Mouse (Mus musculus) lung, embryonic 15.5 days (tissue): ENCODE results near the gene Lhfpl2. TPM values are rescaled to one million over a fixed set of nuclear protein-coding genes. Genes with fewer than 3 reads are reported as not detected.

Experiments
- ATAC-seq: fragments of 200-750 bp; cut with Nextera tagmentation; 2 replicates; pipeline ENCODE4 v1.8.0; 2017; ENCODE audit warnings: moderate number of reproducible peaks, borderline replicate concordance; ENCODE audit not compliant: low FRiP score, low TSS enrichment; ENCODE audit errors: extremely low read depth
- H3K27ac ChIP-seq: fragments of 300-500 bp; sonication (generic); 2 replicates; pipeline ENCODE4 v1.5.1; 2015; ENCODE audit warnings: moderate library complexity, mild to moderate bottlenecking, inconsistent platforms
- H3K27me3 ChIP-seq: fragments of 300-500 bp; sonication (generic); 2 replicates; pipeline ENCODE4 v1.6.1; 2015; ENCODE audit warnings: inconsistent platforms
- H3K36me3 ChIP-seq: fragments of 300-500 bp; sonication (generic); 2 replicates; pipeline ENCODE4 v1.6.1; 2015; ENCODE audit warnings: inconsistent platforms
- H3K4me1 ChIP-seq: fragments of 300-500 bp; sonication (generic); 2 replicates; pipeline ENCODE4 v1.6.1; 2015; ENCODE audit warnings: inconsistent platforms
- H3K4me2 ChIP-seq: fragments of 300-500 bp; sonication (generic); 2 replicates; pipeline ENCODE4 v1.6.1; 2015; ENCODE audit warnings: inconsistent platforms, mild to moderate bottlenecking, moderate library complexity
- H3K4me3 ChIP-seq: fragments of 300-500 bp; sonication (generic); 2 replicates; pipeline ENCODE4 v1.5.1; 2015; ENCODE audit warnings: mild to moderate bottlenecking, inconsistent platforms
- H3K9ac ChIP-seq: fragments of 300-500 bp; sonication (generic); 2 replicates; pipeline ENCODE4 v1.6.1; 2015; ENCODE audit warnings: inconsistent platforms
- H3K9me3 ChIP-seq: fragments of 300-500 bp; sonication (generic); 2 replicates; pipeline ENCODE4 v1.6.1; 2016; ENCODE audit warnings: inconsistent platforms
- WGBS: fragments of 180-500 bp; shearing (Covaris S2); methylation state at CpG from one replicate; pipeline ENCODE4 v1.1.7; 2015; 5-methylcytosine and 5-hydroxymethylcytosine counted together
- polyA plus RNA-seq: library from polyadenylated mRNA; unstranded; fragments of >200 nt; fragmentation: Nextera tagmentation; extraction: Ambion mirVana; gene quantifications from 2 replicates; pipeline ENCODE4 v1.2.1, GENCODE M21; 2015

The Lhfpl2 gene
- polyA plus RNA-seq, 1 experiment from 2014 or later = 56.7 TPM

DNA sequence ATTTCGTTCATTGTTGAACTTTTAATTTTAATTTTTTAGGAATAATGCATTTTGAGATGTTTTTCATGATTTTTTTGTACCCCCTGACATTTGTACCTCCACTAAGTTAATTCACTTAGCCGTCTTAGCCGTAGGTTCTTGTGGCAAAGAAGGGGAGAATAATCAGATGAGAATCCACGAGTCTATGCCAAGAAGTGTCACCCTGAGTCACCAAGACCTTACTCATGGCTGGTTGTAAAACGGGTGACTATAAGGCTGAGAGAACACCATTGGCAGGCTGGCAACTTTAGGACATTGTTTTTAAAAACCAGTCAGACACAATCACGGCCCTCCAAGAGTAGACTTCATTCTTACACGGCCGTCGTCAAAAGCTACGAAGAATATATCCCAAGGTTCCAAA is 95.2 kb downstream of the Lhfpl2 start:
- no peak for ATAC-seq
- peaks cover 8% of the 10 kb centered on the region for H3K4me1 ChIP-seq
- no peak overlapping the region for H3K4me3 ChIP-seq
- H3K27me3 ChIP-seq = no peaks in the 10 kb centered on the region
- no peaks in the 10 kb centered on the region for H3K36me3 ChIP-seq
- WGBS = 89% methylated on average over 10 of the region's 10 CpGs
- H3K27ac ChIP-seq = no peak overlapping the region
- no peaks in the 10 kb centered on the region for H3K9me3 ChIP-seq
- H3K9ac ChIP-seq = no peak overlapping the region
- H3K4me2 ChIP-seq = no peak overlapping the region

GRCm38 (mm10) chr13:94153658-94154057 is 96.1 kb downstream of the Lhfpl2 start:
- 75% methylated on average over 6 of the region's 6 CpGs for WGBS
- no peak overlapping the region for H3K9ac ChIP-seq
- ATAC-seq = no peak
- no peak overlapping the region for H3K27ac ChIP-seq
- H3K9me3 ChIP-seq = no peaks in the 10 kb centered on the region
- no peaks in the 10 kb centered on the region for H3K27me3 ChIP-seq
- no peak overlapping the region for H3K4me2 ChIP-seq
- H3K4me1 ChIP-seq = peaks cover 3% of the 10 kb centered on the region
- H3K36me3 ChIP-seq = no peaks in the 10 kb centered on the region
- no peak overlapping the region for H3K4me3 ChIP-seq

- Histone ChIP-seq H3K9me3 (no peaks in the 10 kb centered on the region), H3K27ac (no peak overlapping the region), H3K9ac (no peak overlapping the region), H3K4me2 (no peak overlapping the region), H3K4me3 (no peak overlapping the region), H3K4me1 (peaks cover 6% of the 10 kb centered on the region), H3K36me3 (no peaks in the 10 kb centered on the region), H3K27me3 (no peaks in the 10 kb centered on the region)
- no peak for ATAC-seq
- 71% methylated on average over 15 of the region's 15 CpGs for WGBS
Measured at GRCm38 (mm10) chr13:94154512-94155296, 97.1 kb downstream of the Lhfpl2 start.

GRCm38 (mm10) chr13:94155657-94156429 is 98.2 kb downstream of the Lhfpl2 start:
- H3K36me3 ChIP-seq = no peaks in the 10 kb centered on the region
- H3K9ac ChIP-seq = no peak overlapping the region
- WGBS = 53% methylated on average over 9 of the region's 9 CpGs
- H3K27ac ChIP-seq = no peak overlapping the region
- no peak overlapping the region for H3K4me3 ChIP-seq
- no peaks in the 10 kb centered on the region for H3K9me3 ChIP-seq
- peaks cover 7% of the 10 kb centered on the region for H3K4me1 ChIP-seq
- no peak for ATAC-seq
- H3K4me2 ChIP-seq = no peak overlapping the region
- H3K27me3 ChIP-seq = no peaks in the 10 kb centered on the region

- H3K9me3 ChIP-seq = no peaks in the 10 kb centered on the region
- ATAC-seq = no peak
- 47% methylated on average over 6 of the region's 6 CpGs for WGBS
- no peak overlapping the region for H3K9ac ChIP-seq
- peak overlapping the region; percentile 74 for H3K27ac ChIP-seq
- H3K36me3 ChIP-seq = no peaks in the 10 kb centered on the region
- no peak overlapping the region for H3K4me3 ChIP-seq
- no peaks in the 10 kb centered on the region for H3K27me3 ChIP-seq
- no peak overlapping the region for H3K4me2 ChIP-seq
- peaks cover 7% of the 10 kb centered on the region for H3K4me1 ChIP-seq
Measured at GRCm38 (mm10) chr13:94158864-94159477, 101.4 kb downstream of the Lhfpl2 start.

DNA sequence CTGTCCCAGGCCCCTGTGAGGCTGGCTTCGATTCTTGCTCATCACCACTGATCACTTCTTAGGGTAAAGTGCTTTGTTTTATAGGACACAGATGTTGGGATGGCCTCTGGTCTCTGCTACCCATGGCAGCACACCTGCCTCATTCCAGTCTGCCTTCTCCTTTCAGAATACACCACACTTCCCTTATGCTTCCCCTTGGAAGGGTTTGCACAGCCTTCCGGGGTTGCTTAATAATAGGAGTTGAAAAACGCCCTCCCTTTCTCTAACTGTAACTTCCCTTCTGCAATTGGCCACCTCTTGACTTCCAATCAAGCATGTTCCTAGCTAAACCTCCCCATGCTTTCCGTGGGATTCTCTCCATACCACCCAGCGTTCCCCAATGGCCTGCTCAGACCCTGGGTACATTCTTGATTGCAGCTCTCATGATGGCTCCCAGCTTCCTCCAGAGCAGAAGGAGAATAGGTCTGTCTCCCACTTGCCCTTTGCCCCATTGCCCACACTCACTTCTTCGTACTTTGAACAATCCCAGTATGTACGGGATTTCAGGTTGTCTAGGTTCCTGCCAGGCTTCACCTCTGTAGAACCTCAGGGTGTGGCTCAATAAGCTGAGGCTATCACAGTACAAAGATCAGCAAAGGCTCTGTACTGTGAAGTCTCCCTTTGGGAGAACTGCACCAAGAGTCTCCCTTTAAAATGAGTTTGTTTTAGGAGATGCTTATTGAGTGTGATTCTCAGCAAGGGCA is 102.1 kb downstream of the Lhfpl2 start:
- WGBS = 79% methylated on average over 7 of the region's 7 CpGs
- Histone ChIP-seq H3K27ac (peak overlapping the region; percentile 62), H3K27me3 (no peaks in the 10 kb centered on the region), H3K4me1 (peaks cover 7% of the 10 kb centered on the region), H3K4me3 (no peak overlapping the region), H3K4me2 (no peak overlapping the region), H3K9me3 (no peaks in the 10 kb centered on the region), H3K36me3 (no peaks in the 10 kb centered on the region), H3K9ac (no peak overlapping the region)
- ATAC-seq = no peak

DNA sequence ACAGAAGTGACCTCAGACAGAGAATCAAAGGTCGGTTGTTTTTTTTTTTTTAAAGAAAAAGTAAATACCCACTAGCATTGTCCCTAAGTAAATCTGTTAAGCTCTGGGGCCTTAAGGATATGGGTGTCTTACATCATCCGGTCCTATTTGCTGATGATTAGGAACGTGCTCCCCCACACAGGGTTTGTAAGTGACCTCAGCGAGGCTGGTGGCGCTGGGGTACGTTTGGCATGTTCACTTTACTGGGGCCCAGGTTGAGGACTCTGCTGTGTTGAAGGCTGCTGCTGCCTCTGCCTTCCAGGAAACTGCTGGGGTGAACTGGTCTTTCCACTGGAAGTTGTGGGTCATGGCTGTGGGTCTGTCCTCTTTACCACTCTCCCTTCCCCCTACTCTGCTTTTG is 106.9 kb downstream of the Lhfpl2 start:
- no peak overlapping the region for H3K9ac ChIP-seq
- H3K27ac ChIP-seq = no peak overlapping the region
- H3K4me3 ChIP-seq = no peak overlapping the region
- no peak for ATAC-seq
- 59% methylated on average over 6 of the region's 6 CpGs for WGBS
- H3K36me3 ChIP-seq = no peaks in the 10 kb centered on the region
- H3K9me3 ChIP-seq = no peaks in the 10 kb centered on the region
- 0 out of 2 replicates have a peak, but pooled peaks cover 3% of the 10 kb centered on the region for H3K4me1 ChIP-seq
- no peaks in the 10 kb centered on the region for H3K27me3 ChIP-seq
- H3K4me2 ChIP-seq = no peak overlapping the region

DNA sequence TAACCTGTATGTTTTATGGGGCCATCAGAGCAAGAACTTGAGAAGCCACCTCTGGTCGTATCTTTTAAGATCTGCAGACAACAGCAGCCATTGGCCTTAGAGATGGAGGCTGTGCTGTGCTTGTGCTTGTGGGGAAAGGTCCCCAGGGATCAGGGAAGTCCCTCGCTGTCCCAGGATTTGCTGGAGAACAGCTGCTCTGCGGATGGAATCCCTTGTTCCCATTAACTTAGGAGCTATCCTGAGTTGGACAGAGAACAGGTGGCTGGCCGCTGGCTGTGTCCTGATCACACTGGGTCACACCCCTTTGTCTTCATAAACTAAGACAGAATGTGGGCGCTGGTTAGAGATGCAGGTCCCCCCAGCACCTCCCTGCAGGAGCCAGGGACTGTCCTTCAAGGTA is 110.7 kb downstream of the Lhfpl2 start:
- H3K4me3 ChIP-seq = no peak overlapping the region
- 76% methylated on average over 5 of the region's 5 CpGs for WGBS
- H3K4me2 ChIP-seq = no peak overlapping the region
- H3K27me3 ChIP-seq = no peaks in the 10 kb centered on the region
- peaks cover 7% of the 10 kb centered on the region for H3K4me1 ChIP-seq
- no peak for ATAC-seq
- H3K9ac ChIP-seq = no peak overlapping the region
- H3K27ac ChIP-seq = no peak overlapping the region
- H3K36me3 ChIP-seq = no peaks in the 10 kb centered on the region
- no peaks in the 10 kb centered on the region for H3K9me3 ChIP-seq

GRCm38 (mm10) chr13:94169325-94169916 is 111.8 kb downstream of the Lhfpl2 start:
- no peaks in the 10 kb centered on the region for H3K36me3 ChIP-seq
- H3K9ac ChIP-seq = no peak overlapping the region
- no peak overlapping the region for H3K27ac ChIP-seq
- ATAC-seq = no peak
- no peaks in the 10 kb centered on the region for H3K9me3 ChIP-seq
- H3K4me1 ChIP-seq = peaks cover 18% of the 10 kb centered on the region
- no peaks in the 10 kb centered on the region for H3K27me3 ChIP-seq
- no peak overlapping the region for H3K4me3 ChIP-seq
- 66% methylated on average over 6 of the region's 6 CpGs for WGBS
- H3K4me2 ChIP-seq = no peak overlapping the region

- Histone ChIP-seq H3K9me3 (no peaks in the 10 kb centered on the region), H3K9ac (no peak overlapping the region), H3K27me3 (no peaks in the 10 kb centered on the region), H3K36me3 (no peaks in the 10 kb centered on the region), H3K4me3 (no peak overlapping the region), H3K4me1 (peaks cover 28% of the 10 kb centered on the region), H3K27ac (no peak overlapping the region), H3K4me2 (no peak overlapping the region)
- WGBS = 75% methylated on average over 5 of the region's 5 CpGs
- no peak for ATAC-seq
Measured at GRCm38 (mm10) chr13:94171612-94172011, 114.0 kb downstream of the Lhfpl2 start.

DNA sequence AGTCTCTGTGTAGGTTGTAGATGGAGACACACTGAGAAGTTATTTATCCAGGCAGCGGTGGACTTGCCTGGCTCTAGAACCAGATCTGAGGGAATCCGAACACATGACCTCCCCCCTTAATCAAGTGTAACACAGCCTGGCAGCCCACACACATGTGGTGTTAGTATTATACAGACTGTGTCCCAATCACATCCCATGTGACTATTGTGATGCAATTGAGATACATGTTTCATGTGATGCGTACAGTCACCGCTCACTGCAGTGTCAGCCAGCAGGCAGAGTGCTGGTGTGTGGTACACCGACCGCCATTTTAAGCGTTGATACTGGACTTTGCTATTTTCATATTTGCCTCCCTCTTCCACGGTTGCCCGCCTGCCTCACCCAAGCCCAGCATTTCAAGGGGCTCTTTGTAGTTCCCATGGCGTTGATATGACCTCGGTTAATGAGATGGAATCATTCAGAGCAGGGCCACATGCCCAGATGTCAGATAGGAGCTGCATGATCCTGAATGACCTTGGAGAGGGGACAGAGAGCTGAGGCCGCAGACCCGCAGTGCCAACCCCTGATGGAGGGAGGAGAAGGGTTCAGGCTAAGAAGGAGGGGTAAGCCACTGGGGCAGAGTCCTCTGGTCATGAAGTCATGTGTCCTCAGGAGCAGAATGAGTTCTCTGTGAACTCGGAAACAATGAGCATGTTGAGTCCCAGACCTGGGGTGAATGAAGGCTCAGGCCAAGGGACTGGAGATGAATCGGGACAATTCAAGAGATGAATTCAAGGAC is 115.1 kb downstream of the Lhfpl2 start:
- WGBS = 77% methylated on average over 15 of the region's 15 CpGs

More for the DNA sequence above, 115.1 kb downstream of the Lhfpl2 start:
- H3K36me3 ChIP-seq = no peaks in the 10 kb centered on the region
- H3K9me3 ChIP-seq = no peaks in the 10 kb centered on the region
- no peak for ATAC-seq
- H3K4me2 ChIP-seq = peak overlapping the region; percentile 85; the same call in 1 of the 2 replicates
- H3K4me3 ChIP-seq = no peak overlapping the region
- H3K27me3 ChIP-seq = no peaks in the 10 kb centered on the region
- H3K4me1 ChIP-seq = peaks cover 28% of the 10 kb centered on the region
- H3K27ac ChIP-seq = no peak overlapping the region
- H3K9ac ChIP-seq = no peak overlapping the region
